Mouse (Mus musculus) lung, postnatal 0 days (tissue): Measurements from ENCODE around the gene Unc5a. TPM values are rescaled to one million over a fixed set of nuclear protein-coding genes. Genes with fewer than 3 reads are reported as not detected.

Experiments used
- ATAC-seq: fragments of 200-750 bp; cut with Nextera tagmentation; 2 replicates; pipeline ENCODE4 v1.8.0; 2017; ENCODE audit warnings: moderate library complexity
- DNase-seq: peaks from one replicate; pipeline ENCODE4 v3.0.0-alpha.2; 2016; ENCODE audit warnings: low spot score
- H3K27ac ChIP-seq: fragments of 300-500 bp; sonication (generic); 2 replicates; pipeline ENCODE4 v1.5.1; 2014; ENCODE audit warnings: antibody characterized with exemption, mild to moderate bottlenecking, low read length, mixed read lengths
- H3K27me3 ChIP-seq: fragments of 300-500 bp; sonication (generic); replicated peaks from 2 replicates; pipeline ENCODE4 v1.6.1; 2014; ENCODE audit warnings: low read length, mixed read lengths; ENCODE audit not compliant: insufficient read depth
- H3K36me3 ChIP-seq: fragments of 300-500 bp; sonication (generic); 2 replicates; pipeline ENCODE4 v1.6.1; 2014; ENCODE audit warnings: low read length, mixed read lengths; ENCODE audit not compliant: insufficient read depth
- H3K4me1 ChIP-seq: fragments of 300-500 bp; sonication (generic); 2 replicates; pipeline ENCODE4 v1.6.1; 2014; ENCODE audit warnings: antibody characterized with exemption, low read depth, low read length, mixed read lengths; ENCODE audit not compliant: insufficient read depth
- H3K4me2 ChIP-seq: fragments of 300-500 bp; sonication (generic); replicated peaks from 2 replicates; pipeline ENCODE4 v1.6.1; 2014; ENCODE audit warnings: low read depth, mild to moderate bottlenecking, low read length, moderate library complexity, mixed read lengths
- H3K4me3 ChIP-seq: fragments of 300-500 bp; sonication (generic); 2 replicates; pipeline ENCODE4 v1.5.1; 2014; ENCODE audit warnings: low read depth, low read length
- H3K9ac ChIP-seq: fragments of 300-500 bp; sonication (generic); replicated peaks from 2 replicates; pipeline ENCODE4 v1.6.1; 2014; ENCODE audit warnings: low read depth, mild to moderate bottlenecking
- H3K9me3 ChIP-seq: fragments of 300-500 bp; sonication (generic); 2 replicates; pipeline ENCODE4 v1.6.1; 2016; ENCODE audit warnings: low read length, mixed read lengths
- CTCF ChIP-seq: IDR thresholded peaks from 2 replicates; pipeline ENCODE4 v1.5.1; 2016; ENCODE audit warnings: antibody characterized with exemption, mild to moderate bottlenecking
- EP300 ChIP-seq: IDR thresholded peaks from 2 replicates; pipeline ENCODE4 v1.6.1; 2016; ENCODE audit warnings: antibody characterized with exemption, mild to moderate bottlenecking, control low read depth
- WGBS: fragments of 180-500 bp; shearing (Covaris S2); extraction: QIAGEN DNeasy Blood & Tissue Kit; methylation state at CpG from one replicate; pipeline ENCODE4 v1.1.7; 2014; 5-methylcytosine and 5-hydroxymethylcytosine counted together
- polyA plus RNA-seq: library from polyadenylated mRNA; unstranded; fragments of >200 nt; fragmentation: Nextera tagmentation; extraction: Ambion mirVana; gene quantifications from 2 replicates; pipeline ENCODE4 v1.2.1, GENCODE M21; 2015

The Unc5a gene
- 1.4 and 1.9 TPM in 2 replicates for polyA plus RNA-seq

DNA sequence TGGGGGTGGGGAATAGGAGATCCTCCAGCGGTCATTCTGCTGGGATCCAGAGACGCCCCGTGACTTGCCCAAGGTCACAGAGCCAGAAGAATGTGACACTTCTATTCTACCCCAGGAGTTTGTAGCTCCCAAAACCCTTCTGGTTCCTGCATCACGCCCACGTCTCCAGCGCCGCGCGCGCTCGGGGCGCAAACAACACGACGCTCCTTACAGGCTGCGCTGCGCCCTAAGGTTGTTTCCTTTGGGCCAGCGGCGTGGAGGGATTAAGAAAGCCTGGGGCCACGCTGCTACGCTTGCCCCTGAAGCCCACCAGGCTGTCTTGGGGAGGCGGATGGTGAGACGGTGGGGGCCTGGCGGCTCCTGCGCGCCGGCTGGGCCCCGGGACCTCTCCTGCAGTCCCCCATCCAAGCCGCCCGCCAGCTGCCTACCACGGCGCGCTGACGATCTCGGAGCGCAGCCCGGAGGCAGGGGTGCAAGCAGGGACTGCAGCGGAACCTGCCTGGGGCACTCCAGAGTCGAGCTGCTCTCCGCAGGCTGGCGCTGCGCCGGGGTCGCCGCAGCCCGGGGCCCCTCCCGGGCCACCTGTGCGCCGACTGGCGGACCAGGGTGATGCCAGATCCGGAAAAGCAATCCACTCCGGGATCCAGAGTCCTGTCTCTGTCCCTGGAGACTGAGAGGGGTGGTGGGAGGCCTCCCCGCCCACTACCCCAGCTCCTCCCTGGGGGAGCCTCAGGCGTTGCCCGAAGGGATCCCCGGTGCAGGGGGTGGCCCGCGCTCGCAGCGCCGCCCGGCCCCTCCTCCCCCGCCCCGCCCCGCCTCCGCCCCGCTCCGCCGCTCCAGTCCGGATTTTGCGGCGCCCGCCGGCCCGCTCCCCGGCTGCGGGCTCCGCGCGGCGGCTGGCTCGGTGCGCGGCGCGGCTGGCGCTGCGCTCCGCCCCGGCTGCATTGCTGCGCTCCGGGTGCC is at the start of gene Unc5a:
TSS of gene Unc5a (plus strand) at position 881 of the 963 bp plus-strand sequence.
- Histone ChIP-seq H3K4me3 (peak within 1 kb of the TSS; percentile 55), H3K27ac (no peak within 1 kb of the TSS), H3K9ac (no peak within 1 kb of the TSS), H3K4me1 (peaks cover 4% of the 10 kb centered on the region; the same call in 1 of the 2 replicates), H3K36me3 (no peaks in the 10 kb centered on the region), H3K4me2 (peak within 1 kb of the TSS; percentile 87), H3K27me3 (peaks cover 35% of the 10 kb centered on the region), H3K9me3 (no peaks in the 10 kb centered on the region)
- peak; percentile 70 for ATAC-seq
- no peak for TF ChIP-seq EP300
- no peak for TF ChIP-seq CTCF
- under 1% methylated on average over 56 of the region's 91 CpGs for WGBS
- DNase-seq = peak; percentile 26

DNA sequence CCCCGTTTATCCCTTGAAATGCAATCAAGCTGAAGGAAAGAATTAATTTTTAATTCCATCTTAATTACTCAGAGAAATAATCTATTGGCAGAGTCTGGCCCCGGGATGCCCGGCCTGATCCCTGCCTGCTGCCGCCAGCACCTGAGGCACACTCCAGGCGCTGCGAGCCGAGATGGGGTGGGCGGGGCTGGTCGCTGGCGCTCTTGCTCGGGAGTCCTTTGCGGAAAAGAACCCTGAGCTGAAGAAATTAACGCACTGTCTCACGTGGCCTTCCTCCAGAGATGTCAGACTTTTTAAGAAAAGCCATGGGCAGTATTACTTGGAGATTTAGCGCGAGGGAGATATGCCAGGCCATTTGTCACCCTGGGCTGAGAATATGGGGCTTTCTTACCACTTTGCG is 37.2 kb upstream of the Unc5a start:
- 5% methylated on average over 17 of the region's 17 CpGs for WGBS
- DNase-seq (no peak), ATAC-seq (no peak)
- Histone ChIP-seq H3K36me3 (no peaks in the 10 kb centered on the region), H3K9ac (no peak overlapping the region), H3K4me1 (no peaks in the 10 kb centered on the region), H3K4me2 (no peak overlapping the region), H3K27ac (no peak overlapping the region), H3K27me3 (no peaks in the 10 kb centered on the region), H3K9me3 (no peaks in the 10 kb centered on the region), H3K4me3 (no peak overlapping the region)
- TF ChIP-seq EP300 = no peak
- no peak for TF ChIP-seq CTCF

DNA sequence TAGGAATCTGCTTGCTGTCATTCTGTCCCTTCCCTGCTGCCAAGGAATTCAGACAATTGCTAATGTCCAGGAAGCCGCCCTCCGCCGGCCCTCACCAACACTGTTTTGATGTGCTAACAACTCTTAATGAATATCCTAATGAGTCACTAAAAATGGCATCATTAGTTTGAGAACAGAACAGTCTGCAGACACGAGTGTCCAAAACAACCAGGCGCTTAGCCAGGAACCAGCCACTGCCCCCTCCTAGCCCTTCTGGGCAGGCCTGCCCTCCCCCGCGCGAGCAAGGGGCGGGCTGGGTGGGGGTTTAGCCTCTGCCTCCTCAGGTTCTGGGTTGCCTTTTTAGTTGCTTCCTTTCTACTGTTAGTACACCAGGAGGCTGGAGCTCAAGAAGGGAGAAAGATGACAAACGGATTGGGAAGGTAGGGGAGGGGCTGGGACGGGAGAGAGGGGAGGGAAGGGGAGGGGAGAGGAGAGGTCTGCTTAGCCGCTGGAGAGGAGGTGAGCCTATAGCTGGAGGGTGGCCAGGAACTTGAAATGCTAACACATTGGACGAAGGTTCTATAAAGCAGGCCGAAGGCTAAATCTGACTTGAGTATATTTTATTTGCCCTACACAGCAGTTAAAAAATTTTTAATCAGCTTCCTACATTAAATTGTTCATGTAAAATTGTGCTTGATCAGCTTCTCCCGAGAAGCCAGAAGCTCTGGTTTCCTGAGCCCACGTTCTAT is 36.2 kb upstream of the Unc5a start:
- no peaks in the 10 kb centered on the region for H3K9me3 ChIP-seq
- no peaks in the 10 kb centered on the region for H3K4me1 ChIP-seq
- peak; percentile 26 for DNase-seq
- no peaks in the 10 kb centered on the region for H3K36me3 ChIP-seq
- H3K4me3 ChIP-seq = no peak overlapping the region
- H3K27me3 ChIP-seq = no peaks in the 10 kb centered on the region
- WGBS = 12% methylated on average over 16 of the region's 16 CpGs
- H3K27ac ChIP-seq = no peak overlapping the region
- TF ChIP-seq CTCF (no peak), EP300 (no peak)
- H3K4me2 ChIP-seq = no peak overlapping the region
- no peak; the same call in 1 of the 2 replicates for ATAC-seq
- H3K9ac ChIP-seq = no peak overlapping the region

DNA sequence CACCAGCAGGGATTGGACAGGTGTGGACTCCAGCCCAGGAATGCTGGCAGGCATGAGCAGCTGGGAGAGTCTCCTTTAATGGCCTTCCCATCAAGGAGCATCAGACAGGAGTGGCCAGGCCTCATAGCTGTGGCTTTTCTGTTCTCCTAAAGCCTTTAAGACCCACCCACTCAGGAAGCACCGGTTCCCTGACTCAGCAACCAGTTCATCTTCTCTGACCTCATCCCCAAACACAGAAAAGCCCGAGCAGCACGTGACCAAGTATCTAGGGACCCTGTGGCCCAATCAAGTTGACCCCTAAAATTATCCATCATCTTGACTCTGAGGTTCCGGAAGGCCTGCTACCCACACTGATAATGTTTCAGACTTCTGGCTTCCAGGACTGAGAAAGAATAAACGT is 32.6 kb upstream of the Unc5a start:
- TF ChIP-seq CTCF (no peak), EP300 (no peak)
- Histone ChIP-seq H3K27ac (no peak overlapping the region), H3K36me3 (no peaks in the 10 kb centered on the region), H3K4me3 (no peak overlapping the region), H3K9me3 (no peaks in the 10 kb centered on the region), H3K9ac (no peak overlapping the region), H3K4me1 (no peaks in the 10 kb centered on the region), H3K27me3 (no peaks in the 10 kb centered on the region), H3K4me2 (no peak overlapping the region)
- ATAC-seq = no peak
- no peak for DNase-seq
- WGBS = 37% methylated on average over 5 of the region's 5 CpGs

DNA sequence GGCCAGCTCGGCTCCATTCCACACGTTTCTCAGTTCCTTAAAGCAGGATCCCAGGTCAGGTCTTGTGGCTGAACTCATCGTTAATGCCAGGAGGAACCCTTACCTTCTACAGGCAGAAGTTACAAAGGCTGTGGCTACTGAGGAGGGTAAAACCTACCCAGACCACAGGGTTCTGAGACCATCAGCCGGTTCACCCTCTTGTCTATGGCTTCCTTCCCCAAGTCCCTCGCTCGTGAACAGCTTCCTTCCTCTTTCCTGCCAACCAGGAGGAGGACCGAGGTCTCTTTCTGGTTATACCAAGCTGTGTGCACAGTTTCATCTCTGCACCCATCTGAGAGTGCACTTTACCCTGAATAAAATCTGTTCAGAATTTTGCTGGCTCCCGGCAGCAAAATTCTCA is 30.3 kb upstream of the Unc5a start:
- DNase-seq (no peak), ATAC-seq (no peak)
- H3K9me3 ChIP-seq = no peaks in the 10 kb centered on the region
- H3K27ac ChIP-seq = no peak overlapping the region
- H3K27me3 ChIP-seq = no peaks in the 10 kb centered on the region
- no peak overlapping the region for H3K4me3 ChIP-seq
- H3K9ac ChIP-seq = no peak overlapping the region
- H3K36me3 ChIP-seq = no peaks in the 10 kb centered on the region
- WGBS = 41% methylated on average over 8 of the region's 8 CpGs
- no peak overlapping the region for H3K4me2 ChIP-seq
- TF ChIP-seq CTCF (no peak), EP300 (no peak)
- H3K4me1 ChIP-seq = no peaks in the 10 kb centered on the region

DNA sequence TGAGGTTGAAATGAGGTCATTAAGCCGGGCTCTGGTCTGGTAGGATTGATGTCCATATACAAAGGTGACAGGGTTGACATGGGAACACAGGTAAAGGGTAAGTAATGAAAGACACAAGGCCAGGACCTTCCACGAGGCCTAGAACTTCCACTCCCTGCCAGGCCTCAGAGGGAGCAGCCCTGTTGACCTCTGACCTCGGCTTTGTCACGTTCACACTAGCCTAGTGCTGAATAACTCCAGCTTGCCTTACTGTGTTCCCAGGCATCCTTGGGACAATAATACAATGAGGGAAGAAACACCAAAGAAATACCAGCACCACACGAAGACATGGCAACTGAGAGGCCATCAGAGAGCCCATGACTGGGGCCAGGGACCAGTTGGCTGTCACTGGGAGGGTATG is 29.5 kb upstream of the Unc5a start:
- H3K9me3 ChIP-seq = no peaks in the 10 kb centered on the region
- no peak for TF ChIP-seq CTCF
- TF ChIP-seq EP300 = no peak
- no peaks in the 10 kb centered on the region for H3K4me1 ChIP-seq
- H3K4me2 ChIP-seq = no peak overlapping the region
- no peaks in the 10 kb centered on the region for H3K36me3 ChIP-seq
- ATAC-seq (no peak), DNase-seq (no peak)
- H3K27ac ChIP-seq = no peak overlapping the region
- H3K9ac ChIP-seq = no peak overlapping the region
- no peaks in the 10 kb centered on the region for H3K27me3 ChIP-seq
- WGBS = 33% methylated on average over 5 of the region's 5 CpGs
- H3K4me3 ChIP-seq = no peak overlapping the region
